In the genomic region with DNA sequence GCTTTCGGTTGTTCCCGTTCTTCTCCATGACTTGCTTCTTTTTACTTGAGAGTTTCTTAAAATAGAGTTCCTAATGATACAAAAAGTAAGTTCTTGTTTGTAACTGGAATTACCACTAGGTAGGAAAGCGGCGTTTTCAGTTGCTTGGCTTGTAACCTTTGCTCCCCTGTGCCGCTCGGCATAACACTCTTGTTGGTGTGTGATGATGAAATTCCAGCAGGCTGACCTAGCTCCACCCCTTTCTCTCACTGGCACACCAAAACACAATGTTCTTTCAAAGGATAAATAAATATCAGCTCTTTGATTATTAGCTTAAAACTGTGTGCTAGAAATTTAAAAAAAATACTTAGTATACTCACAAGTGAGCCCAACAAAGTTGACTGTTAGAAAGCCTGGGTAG, we compare ENCODE assay signal across 21 mouse cellular contexts. TPM values are rescaled to one million over a fixed set of nuclear protein-coding genes. Genes with fewer than 3 reads are reported as not detected.
DNase-seq lines count a peak whose midpoint lies in the region; ATAC-seq and TF ChIP-seq lines count a peak whose summit lies in the region.
"Had no signal": no experiment of that assay in that cellular context is flagged by ENCODE, and none has a peak within 500 bp of the region (broad histone marks: within the 10 kb centered on the region; RNA-seq: fewer than 3 reads in every experiment).

No protein-coding gene starts in this region.

- WGBS in heart, embryonic 10.5 days = 79% methylated on average over 6 of the region's 6 CpGs
- WGBS in stomach, postnatal 0 days = 66% methylated on average over 6 of the region's 6 CpGs

- H3K27me3 ChIP-seq in heart, embryonic 10.5 days (ENCODE audit: insufficient read depth, poor library complexity, severe bottlenecking) = no peaks in the 10 kb centered on the region
- H3K27me3 ChIP-seq in stomach, postnatal 0 days (ENCODE audit: control insufficient read depth, insufficient read depth, low read length) = no peaks in the 10 kb centered on the region
- H3K27me3 ChIP-seq: forebrain, embryonic 15.5 days; hindbrain, embryonic 15.5 days; stomach, embryonic 15.5 days had no signal

- H3K4me2 ChIP-seq in stomach, postnatal 0 days (replicated peaks; ENCODE audit: low read depth) = no peak overlapping the region
- H3K4me2 ChIP-seq: forebrain, embryonic 15.5 days; hindbrain, embryonic 15.5 days; midbrain, embryonic 12.5 days; stomach, embryonic 15.5 days had no signal

- ATAC-seq in stomach, postnatal 0 days (ENCODE audit: low FRiP score, low TSS enrichment) = no peak
- ATAC-seq: forebrain, embryonic 15.5 days had no signal

- peaks cover 12% of the 10 kb centered on the region for H3K36me3 ChIP-seq in heart, embryonic 10.5 days
- no peaks in the 10 kb centered on the region for H3K36me3 ChIP-seq in stomach, postnatal 0 days (ENCODE audit: control insufficient read depth, insufficient read depth, low read length)
- H3K36me3 ChIP-seq: forebrain, embryonic 15.5 days; midbrain, embryonic 12.5 days; stomach, embryonic 15.5 days had no signal

- TF ChIP-seq CTCF in stomach, postnatal 0 days (IDR thresholded peaks at IDR 0.05; ENCODE audit: low read depth) = no peak
- no peak for TF ChIP-seq CTCF in layer of hippocampus, adult 2 months (conservative IDR thresholded peaks at IDR 0.05)

- H3K4me3 ChIP-seq in heart, embryonic 10.5 days = no peak overlapping the region
- H3K4me3 ChIP-seq in stomach, postnatal 0 days (ENCODE audit: low read depth, low read length) = no peak overlapping the region
- H3K4me3 ChIP-seq in layer of hippocampus, adult 2 months = no peak overlapping the region
- H3K4me3 ChIP-seq: forebrain, embryonic 15.5 days; hindbrain, embryonic 15.5 days; midbrain, embryonic 12.5 days; myocyte; stomach, embryonic 15.5 days had no signal

- peak; percentile 58 for DNase-seq in heart, adult 11 months
- no peak for DNase-seq in heart, embryonic 10.5 days (ENCODE audit: low spot score)
- DNase-seq in lung, adult 18-20 months = peak; percentile 36 to 66
- no peak for DNase-seq in lung, postnatal 25 days (ENCODE audit: low spot score)
- DNase-seq in kidney, postnatal 36 days = peak; percentile 56 to 78
- DNase-seq in stomach, postnatal 0 days (ENCODE audit: low spot score) = peak; percentile 42
- no peak for DNase-seq in cerebellum, adult 9-10 months
- DNase-seq in layer of hippocampus, adult 2 months (ENCODE audit: low spot score in 2 of 2) = no peak
- DNase-seq: cerebellum, adult 2 months; embryo, embryonic 11 days; heart, adult 18-20 months; left cerebral cortex, postnatal 4 days; right cerebral cortex, adult 18-20 months; spleen, adult 18-20 months; thymus, postnatal 25 days had no signal

- H3K27ac ChIP-seq in heart, embryonic 10.5 days = no peak overlapping the region
- no peak overlapping the region for H3K27ac ChIP-seq in stomach, postnatal 0 days (replicated peaks)
- no peak overlapping the region for H3K27ac ChIP-seq in layer of hippocampus, adult 2 months
- H3K27ac ChIP-seq: forebrain, embryonic 15.5 days; hindbrain, embryonic 15.5 days; macrophage; midbrain, embryonic 12.5 days; stomach, embryonic 15.5 days had no signal

- peaks cover 31% of the 10 kb centered on the region for H3K4me1 ChIP-seq in heart, embryonic 10.5 days
- no peaks in the 10 kb centered on the region for H3K4me1 ChIP-seq in stomach, postnatal 0 days (replicated peaks; ENCODE audit: control insufficient read depth, insufficient read depth)

- no peak for TF ChIP-seq EP300 in stomach, postnatal 0 days (optimal IDR thresholded peaks at IDR 0.05)

- H3K9ac ChIP-seq in stomach, postnatal 0 days (ENCODE audit: low read length) = no peak overlapping the region
- H3K9ac ChIP-seq: forebrain, embryonic 15.5 days; hindbrain, embryonic 15.5 days; midbrain, embryonic 12.5 days; stomach, embryonic 15.5 days had no signal

- no peaks in the 10 kb centered on the region for H3K9me3 ChIP-seq in heart, embryonic 10.5 days
- no peaks in the 10 kb centered on the region for H3K9me3 ChIP-seq in stomach, postnatal 0 days (ENCODE audit: control insufficient read depth, low read length)
- H3K9me3 ChIP-seq: forebrain, embryonic 15.5 days; hindbrain, embryonic 15.5 days; midbrain, embryonic 12.5 days; stomach, embryonic 15.5 days had no signal

RNA-seq across cellular contexts. Expression of gene Gne, which starts 17.1 kb away (rescaled TPM):
- polyA plus RNA-seq in heart, embryonic 10.5 days (2016; fragmentation: Nextera tagmentation; extraction: Ambion mirVana) = 27.8 and 38.6 TPM in 2 replicates
- polyA plus RNA-seq in stomach, postnatal 0 days (2015; fragmentation: Nextera tagmentation; extraction: Ambion mirVana) = 19.2 and 21.1 TPM in 2 replicates
- total RNA-seq in layer of hippocampus, adult 2 months (2021) = 10 to 100 TPM; 47.4 to 53.1 TPM

Comparison
In these comparisons a context has a peak if more than half of its experiments do, and no peak if none do; other contexts are left out.
1. DNase-seq: peak in heart, adult 11 months (single experiment), lung, adult 18-20 months (2 of 2), kidney, postnatal 36 days (2 of 2) and stomach, postnatal 0 days (single experiment); none in heart, embryonic 10.5 days (single experiment), lung, postnatal 25 days (single experiment), cerebellum, adult 9-10 months (single experiment) and layer of hippocampus, adult 2 months (0 of 2).